Mouse (Mus musculus) stomach, postnatal 0 days (tissue): ENCODE results near the gene Gm8922. TPM values are rescaled to one million over a fixed set of nuclear protein-coding genes. Genes with fewer than 3 reads are reported as not detected.
"Not testable (repeated sequence)": the region's sequence is repeated elsewhere in the genome, so short reads cannot be mapped to it uniquely, and the experiment has no call there.

Experiments
- ATAC-seq: fragments of 200-750 bp; cut with Nextera tagmentation; 2 replicates; pipeline ENCODE4 v1.8.0; 2017; ENCODE audit not compliant: low FRiP score, low TSS enrichment
- DNase-seq: peaks from one replicate; pipeline ENCODE4 v3.0.0-alpha.2; 2016; ENCODE audit warnings: low spot score
- H3K27ac ChIP-seq: fragments of 300-500 bp; sonication (generic); replicated peaks from 2 replicates; pipeline ENCODE4 v1.5.1; 2014; ENCODE audit warnings: mild to moderate bottlenecking, control low read depth
- H3K27me3 ChIP-seq: fragments of 300-500 bp; sonication (generic); 2 replicates; pipeline ENCODE4 v1.6.1; 2014; ENCODE audit warnings: low read length; ENCODE audit not compliant: control insufficient read depth, insufficient read depth
- H3K36me3 ChIP-seq: fragments of 300-500 bp; sonication (generic); 2 replicates; pipeline ENCODE4 v1.6.1; 2014; ENCODE audit warnings: low read length, mixed read lengths; ENCODE audit not compliant: control insufficient read depth, insufficient read depth
- H3K4me1 ChIP-seq: fragments of 300-500 bp; sonication (generic); replicated peaks from 2 replicates; pipeline ENCODE4 v1.6.1; 2014; ENCODE audit warnings: antibody characterized with exemption; ENCODE audit not compliant: control insufficient read depth, insufficient read depth
- H3K4me2 ChIP-seq: fragments of 300-500 bp; sonication (generic); replicated peaks from 2 replicates; pipeline ENCODE4 v1.6.1; 2014; ENCODE audit warnings: low read depth, mild to moderate bottlenecking, control low read depth, moderate library complexity
- H3K4me3 ChIP-seq: fragments of 300-500 bp; sonication (generic); 2 replicates; pipeline ENCODE4 v1.5.1; 2014; ENCODE audit warnings: low read depth, low read length, control low read depth
- H3K9ac ChIP-seq: fragments of 300-500 bp; sonication (generic); 2 replicates; pipeline ENCODE4 v1.6.1; 2014; ENCODE audit warnings: mild to moderate bottlenecking, low read length, control low read depth, mixed read lengths
- H3K9me3 ChIP-seq: fragments of 300-500 bp; sonication (generic); 2 replicates; pipeline ENCODE4 v1.6.1; 2016; ENCODE audit warnings: low read length; ENCODE audit not compliant: control insufficient read depth
- WGBS: fragments of 180-500 bp; shearing (Covaris S2); extraction: QIAGEN DNeasy Blood & Tissue Kit; methylation state at CpG from one replicate; pipeline ENCODE4 v1.1.7; 2014; 5-methylcytosine and 5-hydroxymethylcytosine counted together
- polyA plus RNA-seq: library from polyadenylated mRNA; unstranded; fragments of >200 nt; fragmentation: Nextera tagmentation; extraction: Ambion mirVana; gene quantifications from 2 replicates; pipeline ENCODE4 v1.2.1, GENCODE M21; 2015

Gene Gm8922
- not detected in 2 replicates for polyA plus RNA-seq

DNA sequence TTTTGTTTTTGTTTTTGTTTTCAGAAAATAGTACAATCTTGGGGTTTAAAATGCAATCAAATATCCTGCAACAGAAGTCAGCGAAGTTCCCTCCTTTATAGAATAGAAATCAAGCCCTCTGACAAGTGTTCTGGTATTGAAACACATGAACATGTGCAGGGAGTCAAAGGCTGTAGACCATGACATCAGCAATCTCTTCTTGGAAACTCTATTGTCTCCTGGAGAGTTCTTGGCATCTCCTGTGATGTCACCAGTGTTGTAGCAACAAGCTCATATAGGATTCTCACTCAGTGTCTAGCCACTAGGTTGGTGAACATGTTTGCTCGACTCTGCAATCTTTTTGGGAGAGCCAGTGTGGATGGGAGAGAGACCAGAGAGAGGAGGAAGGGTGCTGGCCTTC lies at the start of gene Gm8922:
Gm8922 (plus strand) TSS at position 301 of the 400 bp plus-strand sequence.
- H3K4me1 ChIP-seq, ATAC-seq, H3K36me3 ChIP-seq, H3K27me3 ChIP-seq, H3K27ac ChIP-seq, H3K4me2 ChIP-seq, H3K9ac ChIP-seq, DNase-seq, H3K9me3 ChIP-seq, H3K4me3 ChIP-seq: not testable (repeated sequence)
- no CpG with 5 or more reads among the region's 2 CpGs for WGBS

Other genes starting within 250 kb of the Gm8922 start
- not detected in 2 replicates for gene Gm8906, start 179.3 kb upstream of the Gm8922 start, polyA plus RNA-seq
- gene Gm6460, start 87.0 kb upstream of the Gm8922 start, polyA plus RNA-seq, result not detected in 2 replicates
- gene Gm8926, start 88.6 kb downstream of the Gm8922 start, polyA plus RNA-seq, result not detected in 2 replicates
- gene Gm6465, start 163.6 kb downstream of the Gm8922 start, polyA plus RNA-seq, result not detected in 2 replicates
- not detected in 2 replicates for gene 4933402N22Rik, start 236.1 kb downstream of the Gm8922 start, polyA plus RNA-seq